Mouse (Mus musculus): Measurements from ENCODE around the gene Med13l. TPM values are rescaled to one million over a fixed set of nuclear protein-coding genes. Genes with fewer than 3 reads are reported as not detected.
A peak's percentile ranks its signal among the peaks of the same experiment; 100 is the strongest.

Med13l gene
- total RNA-seq (2012; rRNA removed) (9.0 and 10.1 TPM in 2 replicates), total RNA-seq (2014; rRNA removed) (1.8 and 2.0 TPM in 2 replicates), polyA plus RNA-seq (2012; ENCODE audit: insufficient read length, low read depth) (9.4 and 11.0 TPM in 2 replicates)

DNA sequence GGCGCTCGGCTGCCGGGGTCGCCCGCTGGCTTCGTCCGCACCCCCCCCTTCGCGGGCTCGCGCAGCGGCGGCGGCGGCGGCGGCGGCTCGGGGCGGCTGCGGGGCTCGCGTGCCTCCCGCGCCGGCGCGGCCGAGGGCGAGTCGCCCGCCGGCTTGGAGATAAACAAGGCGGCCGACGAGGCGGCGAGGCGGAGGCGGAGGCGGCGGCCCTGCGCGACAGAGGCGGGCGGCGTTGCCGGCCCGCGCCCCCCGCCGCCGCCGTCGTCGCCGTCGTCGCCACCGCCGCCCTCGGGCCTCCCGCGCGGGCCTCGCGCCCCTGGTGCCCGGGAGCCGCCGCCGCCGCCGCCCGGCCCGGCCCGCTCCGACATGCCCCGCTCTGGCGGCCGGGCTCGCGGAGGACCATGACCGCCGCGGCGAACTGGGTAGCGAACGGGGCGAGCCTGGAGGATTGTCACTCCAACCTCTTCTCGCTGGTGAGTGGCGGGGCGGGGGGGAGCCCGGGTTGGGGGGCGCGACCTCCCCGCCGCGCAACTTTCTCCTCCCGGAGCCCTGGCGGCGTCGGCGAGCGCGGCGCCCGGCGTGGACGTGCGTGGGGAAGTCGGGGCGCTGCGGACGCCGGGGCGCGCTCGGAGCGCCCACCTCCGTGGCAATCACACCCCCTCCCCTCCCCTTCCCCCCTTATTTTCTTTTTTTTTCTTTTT, at the start of gene Med13l:
Gene Med13l (plus strand): TSS at position 295 of the 701 bp plus-strand sequence.
- DNase-seq (ENCODE audit: extremely low read depth): no peak
- Histone ChIP-seq H3K4me3 (replicated peaks in 1 of 3; ENCODE audit: low read depth in 2 of 3, low read length in 2 of 3, poor library complexity in 1 of 3) (peak within 1 kb of the TSS; percentile 62 to 72 (median 70)), H3K79me2 (replicated peaks; ENCODE audit: control insufficient read depth, extremely low read depth, insufficient read depth, poor library complexity, severe bottlenecking) (peaks cover 30% of the 10 kb centered on the region), H3K9me3 (replicated peaks; ENCODE audit: low read length) (peaks cover under 1% of the 10 kb centered on the region), H3K27me3 (replicated peaks) (peaks cover 2% of the 10 kb centered on the region), H3K36me3 (replicated peaks in 1 of 2; ENCODE audit: control insufficient read depth in 1 of 2, insufficient read depth in 1 of 2, low read length in 1 of 2) (peaks cover 0 to 1% of the 10 kb centered on the region in 2 experiments), H3K27ac (ENCODE audit: insufficient read depth, low read depth) (no peak within 1 kb of the TSS; the same call in 1 of the 2 replicates), H3K9ac (ENCODE audit: insufficient read depth, low read depth) (peak within 1 kb of the TSS; percentile 96), H3K4me1 (ENCODE audit: control insufficient read depth in 1 of 2, insufficient read depth in 2 of 2) (peaks cover 7 to 42% of the 10 kb centered on the region in 2 experiments), H3K4me2 (ENCODE audit: insufficient read depth, low read depth, poor library complexity, severe bottlenecking) (peak within 1 kb of the TSS; percentile 76)
- in situ Hi-C loops (cut with MboI; ENCODE audit: low pct_ligation_motif_present, low pct_unique_long_range_greater_than_20kb, low sequenced_read_pairs) (no loop called here), dilution Hi-C loops (cut with MboI; ENCODE audit: extremely low pct_ligation_motif_present, extremely low pct_unique_long_range_greater_than_20kb, low sequenced_read_pairs) (no loop called here)
- no peak for TF ChIP-seq HCFC1 (IDR thresholded peaks at IDR 0.05; ENCODE audit: low read depth, low read length)
- no peak for TF ChIP-seq MAFK (IDR thresholded peaks at IDR 0.05; ENCODE audit: insufficient replicate concordance, low read length)
- 0 out of 2 replicates have a peak, but pooled peaks have one; percentile 2 for TF ChIP-seq POLR2A (IDR thresholded peaks at IDR 0.05; ENCODE audit: low read depth, low read length)
- TF ChIP-seq MXI1 (IDR thresholded peaks at IDR 0.05; ENCODE audit: low read depth, low read length): no peak
- peak; percentile 95 for TF ChIP-seq UBTF (IDR thresholded peaks at IDR 0.05; ENCODE audit: low read depth, low read length)
- TF ChIP-seq ETS1 (conservative IDR thresholded peaks at IDR 0.05; ENCODE audit: low read depth, low read length): no peak

DNA sequence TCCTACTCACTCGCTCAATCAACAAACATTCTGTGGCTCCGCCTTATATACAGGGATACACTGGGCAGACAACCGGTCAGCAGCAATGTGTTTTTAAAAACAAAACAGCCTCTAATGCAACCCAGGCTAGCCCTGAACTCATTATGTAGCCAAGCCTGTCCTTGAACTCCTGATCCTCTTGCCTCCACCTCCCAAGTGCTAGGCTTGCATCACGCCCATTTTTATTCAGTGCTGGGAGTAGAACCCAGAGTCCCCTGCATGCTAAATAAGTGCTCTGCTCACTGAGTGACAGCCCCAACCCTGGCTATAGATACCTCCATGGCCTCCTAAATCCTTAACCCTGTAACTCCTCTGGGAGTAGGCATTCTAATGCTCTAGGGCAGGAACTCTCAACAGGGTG, 49.5 kb upstream of the Med13l start:
- H3K4me3 ChIP-seq (replicated peaks in 1 of 3; ENCODE audit: low read depth in 2 of 3, low read length in 2 of 3, poor library complexity in 1 of 3): no peak overlapping the region
- dilution Hi-C loops (cut with MboI; ENCODE audit: extremely low pct_ligation_motif_present, extremely low pct_unique_long_range_greater_than_20kb, low sequenced_read_pairs) (no loop called here), in situ Hi-C loops (cut with MboI; ENCODE audit: low pct_ligation_motif_present, low pct_unique_long_range_greater_than_20kb, low sequenced_read_pairs) (no loop called here)
- H3K9ac ChIP-seq (ENCODE audit: insufficient read depth, low read depth): no peak overlapping the region
- H3K9me3 ChIP-seq (replicated peaks; ENCODE audit: low read length): no peaks in the 10 kb centered on the region
- H3K27ac ChIP-seq (ENCODE audit: insufficient read depth, low read depth): no peak overlapping the region
- TF ChIP-seq POLR2A (IDR thresholded peaks at IDR 0.05; ENCODE audit: low read depth, low read length) (no peak), MAZ (IDR thresholded peaks at IDR 0.05; ENCODE audit: low read depth, low read length) (no peak), MAX (IDR thresholded peaks at IDR 0.05; ENCODE audit: low read length) (no peak), TBP (conservative IDR thresholded peaks at IDR 0.05; ENCODE audit: low read depth, low read length) (no peak), JUND (conservative IDR thresholded peaks at IDR 0.05; ENCODE audit: low read depth, low read length) (no peak), RAD21 (IDR thresholded peaks at IDR 0.05; ENCODE audit: low read depth, low read length) (no peak), MEF2A (IDR thresholded peaks at IDR 0.05; ENCODE audit: borderline replicate concordance, low read depth, low read length) (no peak), PAX5 (IDR thresholded peaks at IDR 0.05; ENCODE audit: low read length) (no peak), SIN3A (IDR thresholded peaks at IDR 0.05; ENCODE audit: low read length) (no peak), GABPA (IDR thresholded peaks at IDR 0.05; ENCODE audit: insufficient replicate concordance, low read depth, low read length) (no peak), UBTF (IDR thresholded peaks at IDR 0.05; ENCODE audit: low read depth, low read length) (no peak), USF1 (IDR thresholded peaks at IDR 0.05; ENCODE audit: low read depth, low read length) (no peak), SMC3 (IDR thresholded peaks at IDR 0.05; ENCODE audit: low read depth, low read length) (no peak)
- peaks cover 6 to 43% of the 10 kb centered on the region in 2 experiments for H3K4me1 ChIP-seq (ENCODE audit: control insufficient read depth in 1 of 2, insufficient read depth in 2 of 2)
- H3K36me3 ChIP-seq (replicated peaks in 1 of 2; ENCODE audit: control insufficient read depth in 1 of 2, insufficient read depth in 1 of 2, low read length in 1 of 2): no peaks in the 10 kb centered on the region
- H3K79me2 ChIP-seq (replicated peaks; ENCODE audit: control insufficient read depth, extremely low read depth, insufficient read depth, poor library complexity, severe bottlenecking): no peaks in the 10 kb centered on the region
- DNase-seq (ENCODE audit: extremely low read depth): no peak
- no peaks in the 10 kb centered on the region for H3K27me3 ChIP-seq (replicated peaks)
- H3K4me2 ChIP-seq (ENCODE audit: insufficient read depth, low read depth, poor library complexity, severe bottlenecking): no peak overlapping the region
